Mouse (Mus musculus): ENCODE results near the gene Papolb.

The Papolb gene

GRCm38 (mm10) chr5:142520360-142520759 lies 9.5 kb downstream of the Papolb start:
- DNase-seq (ENCODE audit: low read depth) = no peak

DNA sequence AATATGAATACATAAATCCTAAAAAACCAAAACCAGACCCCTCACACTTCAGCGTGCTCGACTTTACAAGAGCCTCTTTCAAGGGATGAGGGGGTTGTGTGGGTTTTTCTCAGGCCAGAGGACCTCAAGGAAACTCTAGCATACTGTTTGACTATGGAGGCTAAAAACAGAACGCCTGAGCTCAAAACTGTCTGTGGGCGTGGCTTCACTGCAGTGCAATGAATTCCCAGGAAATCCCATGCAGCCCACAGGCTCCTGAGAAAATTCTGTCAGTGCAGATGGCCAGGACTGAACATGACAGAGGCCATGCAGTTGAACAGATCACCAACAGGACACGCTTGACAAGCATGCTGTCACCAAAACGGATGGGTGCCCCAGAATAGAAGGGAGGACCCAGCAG lies 10.9 kb downstream of the Papolb start:
- no peak for DNase-seq (ENCODE audit: low read depth)

- DNase-seq (ENCODE audit: low read depth) = no peak
These were observed 17.8 kb downstream of the Papolb start for GRCm38 (mm10) chr5:142512112-142512511.

- no peak for DNase-seq (ENCODE audit: low read depth)
These were observed 19.8 kb downstream of the Papolb start for GRCm38 (mm10) chr5:142510061-142510414.

DNA sequence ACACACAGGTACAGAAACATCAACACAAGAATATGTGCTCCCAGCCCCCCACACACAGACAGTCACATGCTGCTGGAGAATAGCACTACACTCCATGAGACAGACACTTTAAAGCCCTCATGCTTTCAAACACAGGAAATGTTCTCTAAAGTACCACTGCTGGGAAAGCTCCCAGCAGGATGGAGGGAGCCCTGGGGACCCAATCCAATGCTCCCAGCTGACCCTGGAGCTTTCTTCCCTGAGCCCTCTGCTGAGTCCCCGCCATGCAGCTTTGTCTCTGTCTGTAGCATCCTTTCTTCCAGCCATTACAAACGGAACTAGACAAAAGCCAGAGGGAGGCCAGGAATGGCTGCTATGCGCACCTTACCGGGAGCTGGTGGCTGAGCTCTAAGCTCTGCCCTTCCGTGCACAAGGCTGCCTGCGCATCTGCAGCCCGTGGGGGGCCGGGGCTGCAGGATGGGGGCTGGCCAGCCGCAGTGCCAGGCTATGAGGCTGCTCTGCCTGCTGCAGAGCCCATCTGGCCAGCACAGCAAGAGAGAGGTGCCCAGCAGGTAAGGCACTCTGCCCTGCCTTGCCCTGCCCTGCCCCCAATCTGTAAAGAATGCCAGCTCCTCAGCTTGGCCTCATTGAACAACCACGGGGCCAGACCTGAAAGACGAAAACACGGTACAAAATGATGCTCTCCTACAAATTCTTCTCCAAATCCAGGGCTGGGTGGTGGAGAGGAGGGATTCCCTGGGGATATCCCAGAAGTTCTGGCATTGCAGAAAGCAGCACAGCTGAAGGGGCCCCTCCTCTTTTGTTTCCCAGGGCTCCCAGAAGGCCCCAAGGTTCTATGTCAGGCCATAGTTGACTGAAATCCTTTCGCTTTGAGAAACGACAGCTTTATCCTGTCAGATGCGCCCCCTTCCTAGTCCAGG lies 20.5 kb downstream of the Papolb start:
- DNase-seq (ENCODE audit: low read depth) = no peak

DNA sequence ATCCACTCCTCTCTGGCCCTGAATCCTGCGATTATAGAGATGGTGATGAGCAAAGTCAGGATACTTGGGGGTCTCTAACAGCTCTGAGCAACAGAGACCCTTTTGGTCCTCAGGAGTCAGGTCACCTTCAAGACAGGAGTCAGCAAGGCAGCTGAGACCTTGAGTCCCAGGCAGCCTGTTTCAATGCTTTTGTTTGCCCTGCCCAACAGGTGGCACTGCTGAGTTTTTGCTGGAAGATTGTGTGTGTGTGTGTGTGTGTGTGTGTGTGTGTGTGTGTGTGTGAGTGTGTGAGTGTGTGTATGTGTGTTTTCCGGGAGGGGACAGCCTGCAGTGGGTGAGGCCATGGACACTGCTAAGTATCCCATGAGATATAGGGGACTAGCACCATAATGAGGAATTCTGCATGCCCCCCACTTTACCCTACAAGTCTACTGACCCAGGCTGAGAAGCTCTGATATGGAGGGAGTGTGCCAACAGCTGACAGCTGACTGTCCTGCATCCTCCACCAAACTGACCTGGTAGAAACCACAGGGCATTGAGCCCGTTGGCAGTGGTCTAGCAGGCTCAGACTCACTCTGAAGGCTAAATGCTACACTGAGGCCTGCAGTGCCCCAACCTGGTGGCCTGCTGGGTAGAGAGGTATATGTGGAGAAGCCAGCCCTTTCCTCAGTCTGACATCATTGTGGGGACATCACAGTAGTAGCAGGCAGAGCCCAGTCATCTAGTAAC lies 24.0 kb downstream of the Papolb start:
- peak; percentile 66 for DNase-seq (ENCODE audit: low read depth)

DNA sequence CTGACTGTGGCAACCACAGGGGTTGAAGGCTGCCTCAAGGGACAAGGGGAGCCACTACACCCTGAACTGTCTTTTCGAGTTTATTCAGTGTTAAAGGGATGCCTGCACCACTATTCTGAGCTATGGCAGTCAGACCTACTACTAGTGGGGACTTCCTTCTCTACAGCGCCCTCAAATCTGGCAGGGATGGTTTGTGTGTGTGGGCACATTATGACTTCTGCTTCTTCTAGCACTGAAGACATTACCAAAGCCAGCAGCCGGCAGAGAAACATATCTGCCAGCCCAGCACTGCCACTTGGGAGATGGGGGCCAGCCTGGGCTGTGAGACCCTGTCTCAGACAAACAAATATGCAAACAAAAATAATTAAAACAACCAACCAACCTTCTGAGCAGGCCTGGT lies 25.7 kb downstream of the Papolb start:
- no peak for DNase-seq (ENCODE audit: low read depth)

- peak; percentile 95 for DNase-seq (ENCODE audit: low read depth)
These were observed 27.5 kb downstream of the Papolb start for GRCm38 (mm10) chr5:142502414-142502813.

DNA sequence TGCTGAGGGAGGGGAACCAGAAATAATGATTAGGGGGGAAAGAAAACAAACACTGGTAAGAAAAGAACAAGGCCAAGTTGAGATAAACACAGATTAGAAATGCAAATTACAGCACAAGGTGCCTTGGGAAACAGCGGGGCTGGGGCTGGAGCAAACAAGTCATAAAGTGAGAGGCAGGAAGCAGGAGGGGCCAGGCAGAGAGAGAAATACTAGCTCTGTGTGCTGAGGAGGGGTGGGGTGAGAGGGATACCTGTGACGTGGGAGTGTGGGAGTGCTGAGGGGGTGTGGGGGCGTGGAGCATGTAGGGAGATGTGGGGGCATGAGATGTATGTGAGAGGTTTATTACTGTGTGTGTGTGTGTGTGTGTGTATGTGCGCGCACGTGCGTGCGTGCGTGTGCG lies 29.0 kb downstream of the Papolb start:
- DNase-seq (ENCODE audit: low read depth) = no peak

DNA sequence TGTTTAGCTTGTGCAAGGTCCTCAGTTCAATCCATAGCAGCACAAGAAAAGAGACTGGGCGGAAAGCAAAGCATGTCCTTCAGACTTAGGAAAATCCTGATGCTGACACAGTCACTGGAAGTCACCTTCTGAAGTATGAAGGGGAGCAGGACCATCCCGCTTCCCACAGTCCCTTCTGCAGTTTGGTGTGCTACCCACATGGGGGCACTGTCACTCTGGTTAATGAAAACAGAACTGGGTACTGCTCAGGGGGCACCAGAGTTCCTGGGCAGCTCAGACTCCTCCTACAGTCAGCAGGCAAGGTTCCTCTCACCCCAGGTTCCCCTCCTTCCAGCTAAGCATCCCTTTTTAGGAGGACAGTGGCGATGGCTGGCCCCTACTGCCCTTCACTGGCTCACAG lies 30.9 kb downstream of the Papolb start:
- peak; percentile 72 for DNase-seq (ENCODE audit: low read depth)

DNA sequence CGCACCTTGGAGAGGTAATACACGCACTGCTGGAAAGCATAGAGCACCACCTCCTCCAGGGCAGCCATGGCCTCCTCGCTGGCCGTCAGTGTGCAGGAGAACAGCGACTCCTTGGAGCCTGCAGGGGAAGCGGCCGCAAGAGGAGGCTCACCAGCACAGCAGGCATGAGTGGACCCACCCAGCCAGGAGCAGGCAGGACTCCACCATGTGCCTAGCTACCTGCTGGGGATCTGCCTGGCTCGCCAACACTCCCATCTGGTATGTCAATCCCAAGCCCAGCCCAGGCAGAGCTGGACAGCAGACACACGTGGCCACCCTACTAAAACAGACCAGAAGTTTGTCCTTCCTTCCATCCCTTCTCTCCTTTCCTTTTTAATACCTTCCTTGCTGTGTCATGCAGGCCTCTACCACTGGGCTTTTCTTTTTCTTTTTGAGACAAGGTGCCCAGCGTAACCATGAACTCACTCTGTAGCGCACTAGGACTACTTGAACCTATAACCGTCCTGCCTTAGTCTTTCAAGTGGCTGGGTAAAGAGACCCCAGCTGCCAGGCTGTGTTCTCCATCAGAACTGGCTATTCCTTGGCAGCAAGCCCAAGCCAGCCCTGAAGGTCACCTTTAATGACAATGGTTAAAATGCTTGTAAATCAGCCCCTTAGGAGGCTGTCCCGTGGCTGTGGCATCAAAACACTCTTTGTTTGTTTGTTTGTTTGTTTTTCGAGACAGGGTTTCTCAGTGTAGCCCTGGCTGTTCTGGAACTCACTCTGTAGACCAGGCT lies 34.4 kb downstream of the Papolb start:
- no peak for DNase-seq (ENCODE audit: low read depth)

- no peak for DNase-seq (ENCODE audit: low read depth)
These were observed 36.6 kb downstream of the Papolb start for GRCm38 (mm10) chr5:142493307-142493706.

DNA sequence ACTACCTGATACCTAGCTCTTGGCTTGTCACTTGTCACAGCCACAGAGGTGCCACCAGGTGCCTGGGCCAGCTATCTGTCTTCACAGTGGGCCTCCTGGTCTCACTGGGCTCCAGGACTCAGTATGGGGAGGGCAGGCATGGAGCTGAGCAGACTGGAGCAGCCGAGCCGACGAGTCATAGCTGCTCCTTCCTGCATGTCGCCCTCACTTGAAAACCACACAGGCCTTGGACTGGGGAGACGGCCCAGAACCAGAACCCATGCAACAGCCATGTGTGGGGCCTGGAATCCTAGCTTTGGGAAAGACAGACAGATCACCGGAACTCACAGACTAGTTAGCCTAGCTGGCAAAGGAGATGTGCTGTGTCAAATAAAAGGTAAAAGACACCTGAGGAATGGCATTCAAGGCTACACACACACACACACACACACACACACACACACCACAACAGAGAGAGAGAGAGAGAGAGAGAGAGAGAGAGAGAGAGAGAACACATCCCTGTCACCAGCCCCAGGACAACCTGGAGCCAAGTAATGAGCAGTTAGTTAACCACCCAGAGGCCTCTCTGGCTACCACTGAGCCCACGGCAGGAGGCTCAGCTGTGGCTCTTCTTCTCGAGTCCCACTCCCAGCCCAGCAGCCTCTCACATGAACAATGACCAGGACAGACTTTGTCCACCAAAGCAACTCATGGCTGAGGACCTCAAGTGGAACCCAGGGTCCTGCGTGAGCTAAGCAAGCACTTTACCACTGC lies 39.7 kb downstream of the Papolb start:
- peak; percentile 66 for DNase-seq (ENCODE audit: low read depth)

DNA sequence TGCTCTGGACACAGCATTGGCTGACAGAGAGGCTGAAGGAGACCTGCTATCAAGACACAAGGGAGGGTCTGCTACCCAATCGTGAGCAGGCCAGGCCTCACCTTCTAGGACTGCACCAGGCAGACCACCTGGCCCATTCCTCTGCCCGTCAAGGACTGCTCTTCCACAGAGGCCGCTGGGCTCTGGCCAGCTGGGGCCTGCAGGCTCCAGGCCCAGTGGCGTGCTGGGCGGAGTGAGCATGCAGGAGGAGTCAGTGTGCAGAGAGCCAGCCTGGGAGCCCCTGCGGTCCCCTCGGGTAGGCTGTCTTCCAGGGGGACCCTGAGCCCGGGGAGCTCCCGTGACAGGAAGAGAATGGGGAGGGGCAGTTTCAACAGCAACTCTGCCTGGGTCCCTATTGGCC lies 43.2 kb downstream of the Papolb start:
- DNase-seq (ENCODE audit: low read depth) = no peak

- no peak for DNase-seq (ENCODE audit: low read depth)
These were observed 46.3 kb downstream of the Papolb start for GRCm38 (mm10) chr5:142483581-142483980.

DNA sequence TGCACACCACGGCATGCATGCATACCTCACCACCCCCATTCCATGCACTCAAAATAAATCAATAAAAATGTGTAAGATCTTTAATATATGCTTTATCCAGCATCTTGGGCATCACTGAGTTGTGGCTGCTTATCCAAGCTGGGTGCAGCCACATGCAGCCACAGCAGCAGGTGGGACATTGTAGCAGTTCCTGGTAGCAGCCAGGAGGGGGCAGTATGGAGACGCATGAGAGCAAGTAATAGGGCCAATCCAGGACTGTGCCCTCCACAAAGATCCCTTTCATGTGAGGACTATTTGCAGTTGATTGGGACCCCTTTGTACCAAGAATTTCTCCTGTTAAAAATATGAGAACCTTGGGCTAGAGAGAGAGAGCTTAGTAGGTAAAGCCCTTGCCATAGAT lies 47.4 kb downstream of the Papolb start:
- peak; percentile 50 for DNase-seq (ENCODE audit: low read depth)

DNA sequence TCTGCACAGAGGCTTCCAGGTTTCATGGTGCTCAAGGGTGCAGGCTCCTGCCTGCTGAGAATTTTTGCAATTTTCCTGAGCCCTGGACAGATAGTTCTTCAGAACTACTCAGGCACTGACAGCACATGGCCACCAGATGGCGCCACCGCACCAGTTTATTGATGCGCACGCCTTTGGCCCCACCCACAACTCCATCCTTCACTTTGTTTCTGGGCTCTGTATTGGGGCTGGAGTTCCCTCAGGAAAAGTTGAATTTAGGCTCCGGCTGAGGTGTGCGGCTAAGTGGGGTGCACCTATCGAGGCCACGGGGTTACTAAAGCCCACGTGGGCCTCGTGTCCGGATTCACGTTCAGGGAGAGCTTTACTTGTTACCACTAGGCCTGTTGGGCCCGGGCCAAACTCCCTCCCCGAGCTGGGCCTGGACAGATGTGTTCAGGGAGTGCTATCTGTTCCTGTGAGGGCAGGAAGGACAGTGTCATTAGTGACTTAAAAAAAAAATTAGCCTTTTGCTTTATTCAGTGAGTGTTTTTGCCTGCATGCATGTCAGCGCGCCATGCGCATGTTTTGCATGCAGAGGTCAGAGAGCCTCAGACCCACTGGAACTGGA lies 50.9 kb downstream of the Papolb start:
- DNase-seq (ENCODE audit: low read depth) = peak; percentile 94

- DNase-seq (ENCODE audit: low read depth) = no peak
These were observed 51.8 kb downstream of the Papolb start for GRCm38 (mm10) chr5:142477866-142478615.

- DNase-seq (ENCODE audit: low read depth) = peak; percentile 21
These were observed 52.5 kb downstream of the Papolb start for GRCm38 (mm10) chr5:142477346-142477745.

Data from NIH3T3 (cell line).